Mouse (Mus musculus): Measurements from ENCODE around the gene Atg101. TPM values are rescaled to one million over a fixed set of nuclear protein-coding genes. Genes with fewer than 3 reads are reported as not detected.
A peak's percentile ranks its signal among the peaks of the same experiment; 100 is the strongest.

Atg101 gene
- polyA plus RNA-seq, 1 experiment: 110 TPM

DNA sequence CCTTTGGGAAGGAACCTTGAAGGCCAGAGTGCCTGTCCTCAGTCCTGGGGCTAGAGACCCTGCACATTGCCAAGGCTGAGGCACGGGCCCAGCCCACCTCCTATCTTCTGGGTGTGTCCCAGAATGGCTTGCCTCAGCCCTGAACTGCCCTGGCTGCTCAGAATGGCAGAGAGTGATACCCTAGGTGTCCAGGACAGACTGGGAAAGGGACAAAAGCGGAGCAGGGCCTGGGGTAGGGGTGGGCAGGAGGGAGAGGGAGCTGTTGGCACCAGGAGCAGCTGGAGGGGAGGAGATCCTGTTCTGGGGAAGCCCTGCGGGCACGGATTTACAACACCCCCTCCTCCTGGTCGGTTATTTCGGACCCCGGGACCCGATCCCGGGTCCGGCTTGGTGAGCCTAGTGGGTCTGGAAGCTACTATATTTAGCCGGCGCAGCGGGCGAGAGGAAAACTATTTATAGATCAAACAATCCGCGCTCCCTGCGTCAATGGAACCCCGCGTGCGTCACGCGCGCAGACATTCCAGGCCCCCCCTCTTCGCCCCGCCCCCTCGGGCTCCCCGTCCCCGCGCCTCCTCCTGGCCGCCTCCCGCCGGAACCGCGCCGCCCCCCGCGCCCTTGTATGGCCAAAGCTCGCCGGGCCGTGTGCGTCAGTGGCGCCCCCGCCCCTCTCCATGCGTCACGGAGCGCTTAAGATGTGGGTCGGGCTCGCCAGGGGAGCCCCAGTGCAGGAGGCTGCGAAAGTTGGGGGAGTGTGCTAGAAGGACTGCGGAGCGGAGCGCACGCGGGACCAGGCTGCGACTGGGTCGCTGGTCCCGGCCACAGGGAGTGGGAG is 17.7 kb upstream of the Atg101 start:
- peaks cover 6% of the 10 kb centered on the region for H3K79me2 ChIP-seq (ENCODE audit: control insufficient read depth, insufficient read depth)
- TF ChIP-seq POLR2AphosphoS2 (IDR thresholded peaks at IDR 0.05; ENCODE audit: insufficient read length, low read depth) (peak; percentile 91), MYOD1 (IDR thresholded peaks at IDR 0.05; ENCODE audit: control insufficient read depth in 1 of 3, insufficient read length in 2 of 3, low read depth in 2 of 3) (peak in 1 of 3 experiments; percentile 11), MAX (IDR thresholded peaks at IDR 0.05; ENCODE audit: low read depth) (no peak), POLR2A (IDR thresholded peaks at IDR 0.05; ENCODE audit: insufficient read length, low read depth) (peak; percentile 93), SRF (IDR thresholded peaks at IDR 0.05; ENCODE audit: control insufficient read depth, insufficient read length, low read depth) (peak; percentile 99), CEBPB (IDR thresholded peaks at IDR 0.05; ENCODE audit: insufficient read depth, poor library complexity, severe bottlenecking) (no peak), MYOG (IDR thresholded peaks at IDR 0.05; ENCODE audit: control insufficient read depth in 1 of 3, insufficient read depth in 1 of 3, insufficient read length in 2 of 3, low read depth in 2 of 3) (peak in 1 of 3 experiments; percentile 64)
- H3K4me3 ChIP-seq: peak overlapping the region; percentile 49
- H3K36me3 ChIP-seq (ENCODE audit: control insufficient read depth, insufficient read depth): peaks cover 4% of the 10 kb centered on the region
- H3ac ChIP-seq (ENCODE audit: control insufficient read depth, insufficient read length): no peak overlapping the region
- H3K4me2 ChIP-seq (ENCODE audit: low read depth): peak overlapping the region; percentile 100
- H3K27me3 ChIP-seq (ENCODE audit: control insufficient read depth, insufficient read depth, insufficient read length): no peaks in the 10 kb centered on the region

DNA sequence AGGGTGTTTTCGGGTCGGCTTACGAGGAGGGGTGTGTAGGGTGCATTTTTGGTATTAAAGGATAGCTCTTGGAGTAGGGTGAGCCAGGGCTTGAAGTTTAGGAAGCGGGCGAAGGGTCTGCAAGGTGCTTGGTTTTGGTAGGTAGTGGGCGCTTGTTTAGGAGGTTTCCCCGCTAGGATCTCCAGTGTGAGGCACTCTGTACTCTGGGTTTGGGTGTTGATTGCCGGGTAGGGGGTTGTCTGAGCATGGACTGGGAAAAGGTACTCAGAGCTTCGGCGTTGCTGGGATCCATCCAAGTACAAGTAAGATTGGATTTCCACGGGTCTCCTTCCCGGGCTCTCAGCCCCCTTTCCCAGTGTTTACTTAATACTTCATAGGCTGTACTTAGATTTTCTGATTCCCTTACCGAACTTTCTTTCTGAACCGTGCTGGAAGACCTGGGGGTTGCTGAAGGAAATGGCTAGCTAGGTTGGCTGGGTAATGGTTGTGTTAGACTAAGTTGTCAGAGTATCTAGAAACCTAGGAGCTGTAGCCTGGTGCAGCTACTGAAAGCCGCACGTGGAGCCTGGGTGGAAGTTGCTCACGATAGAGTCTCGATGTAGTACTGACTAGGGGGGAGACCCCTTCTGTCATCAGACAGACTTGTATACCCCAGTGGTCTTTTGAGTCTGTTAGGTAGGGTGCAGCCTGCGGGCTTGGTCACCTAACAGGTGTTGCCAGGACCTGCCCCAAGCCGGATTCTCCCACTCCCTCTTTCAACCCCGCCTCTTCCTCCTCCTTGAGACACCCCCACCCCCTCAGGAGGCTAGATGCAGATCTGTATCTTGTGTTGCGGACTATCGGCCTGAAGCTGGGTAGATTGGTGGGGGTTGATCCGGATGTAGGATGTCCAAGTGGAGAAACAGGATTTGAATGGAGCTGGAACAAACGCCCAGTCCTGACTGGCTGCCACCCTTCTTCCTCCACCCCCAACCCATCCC is 16.7 kb upstream of the Atg101 start:
- Histone ChIP-seq H3K4me2 (ENCODE audit: low read depth) (peak overlapping the region; percentile 100), H3K79me2 (ENCODE audit: control insufficient read depth, insufficient read depth) (peaks cover 6% of the 10 kb centered on the region), H3K27me3 (ENCODE audit: control insufficient read depth, insufficient read depth, insufficient read length) (no peaks in the 10 kb centered on the region), H3K36me3 (ENCODE audit: control insufficient read depth, insufficient read depth) (peaks cover 9% of the 10 kb centered on the region), H3K4me3 (peak overlapping the region; percentile 49), H3ac (ENCODE audit: control insufficient read depth, insufficient read length) (no peak overlapping the region)
- TF ChIP-seq MYOD1 (IDR thresholded peaks at IDR 0.05; ENCODE audit: control insufficient read depth in 1 of 3, insufficient read length in 2 of 3, low read depth in 2 of 3): peak in 1 of 3 experiments; percentile 28
- TF ChIP-seq E2F4 (IDR thresholded peaks at IDR 0.05; ENCODE audit: insufficient read depth): no peak
- no peak for TF ChIP-seq SRF (IDR thresholded peaks at IDR 0.05; ENCODE audit: control insufficient read depth, insufficient read length, low read depth)

DNA sequence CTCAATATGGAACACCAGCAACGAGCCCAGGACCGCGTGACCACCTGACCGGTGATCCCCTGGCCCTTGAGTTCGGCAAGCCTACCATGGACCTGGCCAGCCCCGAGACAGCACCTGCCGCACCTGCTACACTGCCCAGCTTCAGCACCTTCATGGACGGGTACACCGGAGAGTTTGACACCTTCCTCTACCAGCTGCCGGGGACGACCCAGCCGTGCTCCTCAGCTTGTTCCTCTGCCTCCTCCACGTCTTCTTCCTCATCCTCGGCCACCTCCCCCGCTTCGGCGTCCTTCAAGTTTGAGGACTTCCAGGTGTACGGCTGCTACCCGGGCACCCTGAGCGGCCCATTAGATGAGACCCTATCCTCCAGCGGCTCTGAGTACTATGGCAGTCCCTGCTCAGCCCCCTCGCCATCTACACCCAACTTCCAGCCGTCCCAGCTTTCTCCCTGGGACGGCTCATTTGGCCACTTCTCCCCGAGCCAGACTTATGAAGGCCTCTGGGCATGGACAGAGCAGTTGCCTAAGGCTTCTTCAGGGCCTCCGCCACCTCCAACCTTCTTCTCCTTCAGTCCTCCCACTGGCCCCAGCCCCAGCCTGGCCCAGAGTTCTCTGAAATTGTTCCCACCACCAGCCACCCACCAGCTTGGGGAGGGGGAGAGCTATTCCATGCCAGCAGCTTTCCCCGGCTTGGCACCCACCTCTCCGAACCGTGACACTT is 13.8 kb upstream of the Atg101 start:
- no peak overlapping the region for H3K4me2 ChIP-seq (ENCODE audit: low read depth)
- H3K79me2 ChIP-seq (ENCODE audit: control insufficient read depth, insufficient read depth): peaks cover 6% of the 10 kb centered on the region
- H3K27me3 ChIP-seq (ENCODE audit: control insufficient read depth, insufficient read depth, insufficient read length): no peaks in the 10 kb centered on the region
- no peak for TF ChIP-seq MYOG (IDR thresholded peaks at IDR 0.05; ENCODE audit: control insufficient read depth in 1 of 3, insufficient read depth in 1 of 3, insufficient read length in 2 of 3, low read depth in 2 of 3)
- H3ac ChIP-seq (ENCODE audit: control insufficient read depth, insufficient read length): no peak overlapping the region
- no peak overlapping the region for H3K4me3 ChIP-seq
- peaks cover 25% of the 10 kb centered on the region for H3K36me3 ChIP-seq (ENCODE audit: control insufficient read depth, insufficient read depth)

DNA sequence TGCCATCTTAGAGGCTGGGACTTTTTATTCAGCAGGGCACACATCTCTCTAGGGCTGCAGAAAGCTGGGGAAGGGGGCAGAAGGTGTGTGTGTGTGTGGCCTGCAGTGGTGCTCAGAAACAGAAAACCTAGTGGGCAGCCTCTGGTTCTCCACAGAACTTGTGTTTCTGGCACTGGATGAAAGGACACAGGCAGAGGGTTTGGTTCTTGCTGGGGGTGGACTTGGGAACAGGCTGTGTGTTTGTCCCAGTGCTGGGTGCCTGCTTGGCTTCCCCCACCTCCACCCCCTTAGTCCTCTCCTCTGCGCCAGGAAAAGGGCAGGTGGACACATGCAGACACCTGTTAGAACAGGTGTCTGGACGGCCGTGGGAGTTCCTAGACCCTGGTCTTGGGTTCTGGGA is 13.0 kb upstream of the Atg101 start:
- TF ChIP-seq TCF3 (IDR thresholded peaks at IDR 0.05; ENCODE audit: insufficient read length, low read depth) (no peak), E2F4 (IDR thresholded peaks at IDR 0.05; ENCODE audit: insufficient read depth) (no peak), POLR2A (IDR thresholded peaks at IDR 0.05; ENCODE audit: insufficient read length, low read depth) (no peak), USF1 (IDR thresholded peaks at IDR 0.05; ENCODE audit: low read depth) (no peak), SRF (IDR thresholded peaks at IDR 0.05; ENCODE audit: control insufficient read depth, insufficient read length, low read depth) (no peak), REST (IDR thresholded peaks at IDR 0.05; ENCODE audit: insufficient read depth, insufficient read length) (no peak), POLR2AphosphoS2 (IDR thresholded peaks at IDR 0.05; ENCODE audit: insufficient read length, low read depth) (no peak), CEBPB (IDR thresholded peaks at IDR 0.05; ENCODE audit: insufficient read depth, poor library complexity, severe bottlenecking) (no peak), MAX (IDR thresholded peaks at IDR 0.05; ENCODE audit: low read depth) (no peak), MYOD1 (IDR thresholded peaks at IDR 0.05; ENCODE audit: control insufficient read depth in 1 of 3, insufficient read length in 2 of 3, low read depth in 2 of 3) (no peak), TCF12 (IDR thresholded peaks at IDR 0.05; ENCODE audit: insufficient read depth, poor library complexity, severe bottlenecking) (no peak), MYOG (IDR thresholded peaks at IDR 0.05; ENCODE audit: control insufficient read depth in 1 of 3, insufficient read depth in 1 of 3, insufficient read length in 2 of 3, low read depth in 2 of 3) (no peak)
- H3K36me3 ChIP-seq (ENCODE audit: control insufficient read depth, insufficient read depth): peaks cover 25% of the 10 kb centered on the region
- no peak overlapping the region for H3ac ChIP-seq (ENCODE audit: control insufficient read depth, insufficient read length)
- no peak overlapping the region for H3K4me2 ChIP-seq (ENCODE audit: low read depth)
- peaks cover 6% of the 10 kb centered on the region for H3K79me2 ChIP-seq (ENCODE audit: control insufficient read depth, insufficient read depth)
- no peak overlapping the region for H3K4me3 ChIP-seq
- no peaks in the 10 kb centered on the region for H3K27me3 ChIP-seq (ENCODE audit: control insufficient read depth, insufficient read depth, insufficient read length)
